Mouse (Mus musculus): ENCODE measurements at regions not wholly inside any gene's neighbourhood (a gene's known extent, or its start where the extent isn't known, plus 50 kb on each side); places are given as distances from the start of the nearest gene placed in this dataset.

GRCm38 (mm10) chr15:62127602-62128158 is 1204.9 kb upstream of the A1bg start:
- no peaks in the 10 kb centered on the region for H3K27me3 ChIP-seq (ENCODE audit: control insufficient read depth, insufficient read depth, low read length)
- no peak for DNase-seq
- H3K27ac ChIP-seq (ENCODE audit: control insufficient read depth, insufficient read depth, low read length): no peak overlapping the region
- peaks cover 9% of the 10 kb centered on the region for H3K4me1 ChIP-seq (replicated peaks; ENCODE audit: control insufficient read depth, insufficient read depth, low read length)
- no peaks in the 10 kb centered on the region for H3K36me3 ChIP-seq (ENCODE audit: control insufficient read depth, insufficient read depth, low read length)
- TF ChIP-seq CTCF (IDR thresholded peaks at IDR 0.05; ENCODE audit: borderline replicate concordance, control insufficient read depth, extremely low read depth, insufficient read depth, low read length, poor library complexity) (no peak), POLR2A (IDR thresholded peaks at IDR 0.05; ENCODE audit: control insufficient read depth, extremely low read depth, insufficient read depth, low read length, poor library complexity) (no peak)
- WGBS: 59% methylated on average over 11 of the region's 11 CpGs
- no peak overlapping the region for H3K4me3 ChIP-seq (ENCODE audit: control insufficient read depth, insufficient read depth, low read length)

- Histone ChIP-seq H3K4me3 (ENCODE audit: control insufficient read depth, insufficient read depth, low read length) (no peak overlapping the region), H3K27ac (ENCODE audit: control insufficient read depth, insufficient read depth, low read length) (no peak overlapping the region), H3K27me3 (ENCODE audit: control insufficient read depth, insufficient read depth, low read length) (no peaks in the 10 kb centered on the region), H3K4me1 (replicated peaks; ENCODE audit: control insufficient read depth, insufficient read depth, low read length) (peaks cover 9% of the 10 kb centered on the region), H3K36me3 (ENCODE audit: control insufficient read depth, insufficient read depth, low read length) (no peaks in the 10 kb centered on the region)
- WGBS: 98% methylated on average over 7 of the region's 7 CpGs
- no peak for TF ChIP-seq CTCF (IDR thresholded peaks at IDR 0.05; ENCODE audit: borderline replicate concordance, control insufficient read depth, extremely low read depth, insufficient read depth, low read length, poor library complexity)
- no peak for TF ChIP-seq POLR2A (IDR thresholded peaks at IDR 0.05; ENCODE audit: control insufficient read depth, extremely low read depth, insufficient read depth, low read length, poor library complexity)
- DNase-seq: no peak
Measured at GRCm38 (mm10) chr15:62125718-62126117, 1202.9 kb upstream of the A1bg start.

- H3K36me3 ChIP-seq (ENCODE audit: control insufficient read depth, insufficient read depth, low read length): no peaks in the 10 kb centered on the region
- 95% methylated on average over 4 of the region's 4 CpGs for WGBS
- H3K4me1 ChIP-seq (replicated peaks; ENCODE audit: control insufficient read depth, insufficient read depth, low read length): no peaks in the 10 kb centered on the region
- TF ChIP-seq CTCF (IDR thresholded peaks at IDR 0.05; ENCODE audit: borderline replicate concordance, control insufficient read depth, extremely low read depth, insufficient read depth, low read length, poor library complexity): no peak
- no peak for TF ChIP-seq POLR2A (IDR thresholded peaks at IDR 0.05; ENCODE audit: control insufficient read depth, extremely low read depth, insufficient read depth, low read length, poor library complexity)
- DNase-seq: no peak
- H3K4me3 ChIP-seq (ENCODE audit: control insufficient read depth, insufficient read depth, low read length): no peak overlapping the region
- H3K27ac ChIP-seq (ENCODE audit: control insufficient read depth, insufficient read depth, low read length): no peak overlapping the region
- H3K27me3 ChIP-seq (ENCODE audit: control insufficient read depth, insufficient read depth, low read length): no peaks in the 10 kb centered on the region
Measured at GRCm38 (mm10) chr15:62123756-62124155, 1200.9 kb upstream of the A1bg start.

GRCm38 (mm10) chr15:62122265-62123023 is 1199.6 kb upstream of the A1bg start:
- H3K4me1 ChIP-seq (replicated peaks; ENCODE audit: control insufficient read depth, insufficient read depth, low read length): no peaks in the 10 kb centered on the region
- H3K4me3 ChIP-seq (ENCODE audit: control insufficient read depth, insufficient read depth, low read length): no peak overlapping the region
- DNase-seq: no peak
- TF ChIP-seq POLR2A (IDR thresholded peaks at IDR 0.05; ENCODE audit: control insufficient read depth, extremely low read depth, insufficient read depth, low read length, poor library complexity): no peak
- no peak for TF ChIP-seq CTCF (IDR thresholded peaks at IDR 0.05; ENCODE audit: borderline replicate concordance, control insufficient read depth, extremely low read depth, insufficient read depth, low read length, poor library complexity)
- WGBS: 95% methylated on average over 9 of the region's 9 CpGs
- no peaks in the 10 kb centered on the region for H3K27me3 ChIP-seq (ENCODE audit: control insufficient read depth, insufficient read depth, low read length)
- no peaks in the 10 kb centered on the region for H3K36me3 ChIP-seq (ENCODE audit: control insufficient read depth, insufficient read depth, low read length)
- H3K27ac ChIP-seq (ENCODE audit: control insufficient read depth, insufficient read depth, low read length): no peak overlapping the region

- TF ChIP-seq POLR2A (IDR thresholded peaks at IDR 0.05; ENCODE audit: control insufficient read depth, extremely low read depth, insufficient read depth, low read length, poor library complexity): no peak
- TF ChIP-seq CTCF (IDR thresholded peaks at IDR 0.05; ENCODE audit: borderline replicate concordance, control insufficient read depth, extremely low read depth, insufficient read depth, low read length, poor library complexity): no peak
- no peaks in the 10 kb centered on the region for H3K4me1 ChIP-seq (replicated peaks; ENCODE audit: control insufficient read depth, insufficient read depth, low read length)
Measured at GRCm38 (mm10) chr15:62121696-62122095, 1198.9 kb upstream of the A1bg start.

GRCm38 (mm10) chr15:62120735-62121134 is 1197.9 kb upstream of the A1bg start:
- WGBS: 75% methylated on average over 4 of the region's 4 CpGs
- no peaks in the 10 kb centered on the region for H3K36me3 ChIP-seq (ENCODE audit: control insufficient read depth, insufficient read depth, low read length)

More at GRCm38 (mm10) chr15:62121696-62122095, 1198.9 kb upstream of the A1bg start:
- Histone ChIP-seq H3K36me3 (ENCODE audit: control insufficient read depth, insufficient read depth, low read length) (no peaks in the 10 kb centered on the region), H3K27me3 (ENCODE audit: control insufficient read depth, insufficient read depth, low read length) (no peaks in the 10 kb centered on the region), H3K4me3 (ENCODE audit: control insufficient read depth, insufficient read depth, low read length) (no peak overlapping the region), H3K27ac (ENCODE audit: control insufficient read depth, insufficient read depth, low read length) (no peak overlapping the region)
- WGBS: 98% methylated on average over 4 of the region's 4 CpGs
- no peak for DNase-seq

More at GRCm38 (mm10) chr15:62120735-62121134, 1197.9 kb upstream of the A1bg start:
- Histone ChIP-seq H3K4me1 (replicated peaks; ENCODE audit: control insufficient read depth, insufficient read depth, low read length) (no peaks in the 10 kb centered on the region), H3K27ac (ENCODE audit: control insufficient read depth, insufficient read depth, low read length) (no peak overlapping the region), H3K4me3 (ENCODE audit: control insufficient read depth, insufficient read depth, low read length) (no peak overlapping the region), H3K27me3 (ENCODE audit: control insufficient read depth, insufficient read depth, low read length) (no peaks in the 10 kb centered on the region)
- TF ChIP-seq CTCF (IDR thresholded peaks at IDR 0.05; ENCODE audit: borderline replicate concordance, control insufficient read depth, extremely low read depth, insufficient read depth, low read length, poor library complexity): no peak
- TF ChIP-seq POLR2A (IDR thresholded peaks at IDR 0.05; ENCODE audit: control insufficient read depth, extremely low read depth, insufficient read depth, low read length, poor library complexity): no peak
- no peak for DNase-seq
